Mouse (Mus musculus) CH12.LX (cell line): Measurements from ENCODE around the gene Fes.

Source experiments
- ETS1 ChIP-seq: conservative IDR thresholded peaks from 2 replicates; pipeline ENCODE4 v1.6.1; 2012; ENCODE audit warnings: low read depth, mild to moderate bottlenecking, inconsistent platforms, low read length, improper control_type of control experiment, moderate library complexity
- HCFC1 ChIP-seq: IDR thresholded peaks from 2 replicates; pipeline ENCODE4 v1.6.1; 2012; ENCODE audit warnings: low read depth, mild to moderate bottlenecking, inconsistent platforms, low read length, improper control_type of control experiment
- MAZ ChIP-seq: IDR thresholded peaks from 2 replicates; pipeline ENCODE4 v1.6.1; 2012; ENCODE audit warnings: low read depth, mild to moderate bottlenecking, inconsistent platforms, low read length, improper control_type of control experiment, moderate library complexity
- ZMIZ1 ChIP-seq: IDR thresholded peaks from 2 replicates; pipeline ENCODE4 v1.6.1; 2012; ENCODE audit warnings: low read depth, mild to moderate bottlenecking, inconsistent platforms, low read length, improper control_type of control experiment
- ZNF384 ChIP-seq: IDR thresholded peaks from 2 replicates; pipeline ENCODE4 v1.6.1; 2012; ENCODE audit warnings: low read depth, low read length, improper control_type of control experiment, inconsistent platforms

GRCm38 (mm10) chr7:80368009-80368408, 19.7 kb downstream of the Fes start:
- TF ChIP-seq ETS1 (no peak), HCFC1 (no peak), MAZ (no peak), ZNF384 (no peak), ZMIZ1 (no peak)
